Mouse (Mus musculus) stomach, postnatal 0 days (tissue): ENCODE measurements around the gene Ntng2. TPM values are rescaled to one million over a fixed set of nuclear protein-coding genes. Genes with fewer than 3 reads are reported as not detected.

Source experiments
- ATAC-seq: fragments of 200-750 bp; cut with Nextera tagmentation; 2 replicates; pipeline ENCODE4 v1.8.0; 2017; ENCODE audit not compliant: low FRiP score, low TSS enrichment
- DNase-seq: peaks from one replicate; pipeline ENCODE4 v3.0.0-alpha.2; 2016; ENCODE audit warnings: low spot score
- H3K27ac ChIP-seq: fragments of 300-500 bp; sonication (generic); replicated peaks from 2 replicates; pipeline ENCODE4 v1.5.1; 2014; ENCODE audit warnings: mild to moderate bottlenecking, control low read depth
- H3K27me3 ChIP-seq: fragments of 300-500 bp; sonication (generic); 2 replicates; pipeline ENCODE4 v1.6.1; 2014; ENCODE audit warnings: low read length; ENCODE audit not compliant: control insufficient read depth, insufficient read depth
- H3K36me3 ChIP-seq: fragments of 300-500 bp; sonication (generic); 2 replicates; pipeline ENCODE4 v1.6.1; 2014; ENCODE audit warnings: low read length, mixed read lengths; ENCODE audit not compliant: control insufficient read depth, insufficient read depth
- H3K4me1 ChIP-seq: fragments of 300-500 bp; sonication (generic); replicated peaks from 2 replicates; pipeline ENCODE4 v1.6.1; 2014; ENCODE audit warnings: antibody characterized with exemption; ENCODE audit not compliant: control insufficient read depth, insufficient read depth
- H3K4me2 ChIP-seq: fragments of 300-500 bp; sonication (generic); replicated peaks from 2 replicates; pipeline ENCODE4 v1.6.1; 2014; ENCODE audit warnings: low read depth, mild to moderate bottlenecking, control low read depth, moderate library complexity
- H3K4me3 ChIP-seq: fragments of 300-500 bp; sonication (generic); 2 replicates; pipeline ENCODE4 v1.5.1; 2014; ENCODE audit warnings: low read depth, low read length, control low read depth
- H3K9ac ChIP-seq: fragments of 300-500 bp; sonication (generic); 2 replicates; pipeline ENCODE4 v1.6.1; 2014; ENCODE audit warnings: mild to moderate bottlenecking, low read length, control low read depth, mixed read lengths
- H3K9me3 ChIP-seq: fragments of 300-500 bp; sonication (generic); 2 replicates; pipeline ENCODE4 v1.6.1; 2016; ENCODE audit warnings: low read length; ENCODE audit not compliant: control insufficient read depth
- CTCF ChIP-seq: IDR thresholded peaks from 2 replicates; pipeline ENCODE4 v1.5.1; 2016; ENCODE audit warnings: antibody characterized with exemption, low read depth, mild to moderate bottlenecking, moderate library complexity
- EP300 ChIP-seq: optimal IDR thresholded peaks from 2 replicates; pipeline ENCODE3; 2016; ENCODE audit warnings: antibody characterized with exemption
- WGBS: fragments of 180-500 bp; shearing (Covaris S2); extraction: QIAGEN DNeasy Blood & Tissue Kit; methylation state at CpG from one replicate; pipeline ENCODE4 v1.1.7; 2014; 5-methylcytosine and 5-hydroxymethylcytosine counted together
- polyA plus RNA-seq: library from polyadenylated mRNA; unstranded; fragments of >200 nt; fragmentation: Nextera tagmentation; extraction: Ambion mirVana; gene quantifications from 2 replicates; pipeline ENCODE4 v1.2.1, GENCODE M21; 2015

Ntng2 gene
- polyA plus RNA-seq, 1 experiment from 2014 or later: 0.16 TPM

- TF ChIP-seq CTCF (peak; percentile 63), EP300 (no peak)
- WGBS: 81% methylated on average over 8 of the region's 8 CpGs
- Histone ChIP-seq H3K9me3 (no peaks in the 10 kb centered on the region), H3K4me1 (peaks cover 5% of the 10 kb centered on the region; the same call in 1 of the 2 replicates), H3K9ac (no peak overlapping the region), H3K4me2 (no peak overlapping the region), H3K4me3 (no peak overlapping the region), H3K27ac (no peak overlapping the region), H3K27me3 (no peaks in the 10 kb centered on the region), H3K36me3 (no peaks in the 10 kb centered on the region)
- DNase-seq (no peak), ATAC-seq (no peak)
Measured at GRCm38 (mm10) chr2:29192629-29193278, 60.1 kb downstream of the Ntng2 start.

- WGBS: 70% methylated on average over 10 of the region's 10 CpGs
- DNase-seq: no peak
- H3K4me2 ChIP-seq: no peak overlapping the region
Measured at GRCm38 (mm10) chr2:29191216-29192215, 61.3 kb downstream of the Ntng2 start.

GRCm38 (mm10) chr2:29190392-29190791, 62.4 kb downstream of the Ntng2 start:
- Histone ChIP-seq H3K27me3 (no peaks in the 10 kb centered on the region), H3K9me3 (no peaks in the 10 kb centered on the region), H3K36me3 (no peaks in the 10 kb centered on the region), H3K4me2 (no peak overlapping the region), H3K27ac (no peak overlapping the region), H3K4me1 (peaks cover 5% of the 10 kb centered on the region; the same call in 1 of the 2 replicates), H3K9ac (no peak overlapping the region), H3K4me3 (no peak overlapping the region)
- 75% methylated on average over 7 of the region's 7 CpGs for WGBS
- ATAC-seq (no peak), DNase-seq (no peak)
- TF ChIP-seq CTCF: no peak

More at GRCm38 (mm10) chr2:29191216-29192215, 61.3 kb downstream of the Ntng2 start:
- Histone ChIP-seq H3K36me3 (no peaks in the 10 kb centered on the region), H3K4me3 (no peak overlapping the region), H3K9me3 (no peaks in the 10 kb centered on the region), H3K27ac (no peak overlapping the region), H3K9ac (no peak overlapping the region), H3K4me1 (peaks cover 5% of the 10 kb centered on the region; the same call in 1 of the 2 replicates), H3K27me3 (no peaks in the 10 kb centered on the region)
- peak; percentile 19; the same call in 1 of the 2 replicates for TF ChIP-seq CTCF
- no peak for TF ChIP-seq EP300
- ATAC-seq: no peak

GRCm38 (mm10) chr2:29186209-29186608, 66.6 kb downstream of the Ntng2 start:
- no peaks in the 10 kb centered on the region for H3K27me3 ChIP-seq
- H3K9me3 ChIP-seq: no peaks in the 10 kb centered on the region
- H3K36me3 ChIP-seq: no peaks in the 10 kb centered on the region
- H3K4me1 ChIP-seq: no peaks in the 10 kb centered on the region
- H3K27ac ChIP-seq: no peak overlapping the region
- DNase-seq (no peak), ATAC-seq (no peak)
- no peak overlapping the region for H3K4me2 ChIP-seq
- TF ChIP-seq CTCF (no peak), EP300 (no peak)
- H3K9ac ChIP-seq: no peak overlapping the region
- 65% methylated on average over 6 of the region's 6 CpGs for WGBS
- no peak overlapping the region for H3K4me3 ChIP-seq

- no peak overlapping the region for H3K4me2 ChIP-seq
- ATAC-seq (no peak), DNase-seq (no peak)
- H3K36me3 ChIP-seq: peaks cover 10% of the 10 kb centered on the region
- H3K4me1 ChIP-seq: no peaks in the 10 kb centered on the region
- 59% methylated on average over 6 of the region's 6 CpGs for WGBS
- no peaks in the 10 kb centered on the region for H3K27me3 ChIP-seq
- no peak overlapping the region for H3K9ac ChIP-seq
- H3K9me3 ChIP-seq: no peaks in the 10 kb centered on the region
- H3K27ac ChIP-seq: no peak overlapping the region
- TF ChIP-seq CTCF (no peak), EP300 (no peak)
- no peak overlapping the region for H3K4me3 ChIP-seq
Measured at GRCm38 (mm10) chr2:29183266-29183924, 69.4 kb downstream of the Ntng2 start.
